Mouse (Mus musculus) MEL (cell line): ENCODE data around the gene Psenen. TPM values are rescaled to one million over a fixed set of nuclear protein-coding genes. Genes with fewer than 3 reads are reported as not detected.

Experiments used
- DNase-seq: peaks from one replicate; pipeline ENCODE4 v3.0.0; 2011; ENCODE audit warnings: low read depth, low spot score
- H3K27ac ChIP-seq: 2 replicates; pipeline ENCODE4 v1.5.1; 2012; ENCODE audit warnings: low read depth, mild to moderate bottlenecking, control low read depth, low read length, moderate library complexity; ENCODE audit not compliant: control insufficient read depth
- H3K27me3 ChIP-seq, 2 experiments: fragments of 150-350 bp in 1 of 2; sonication (generic) in 1 of 2; 2 replicates each; pipeline ENCODE4 v1.6.1; 2012; ENCODE audit warnings: low read length in 2 of 2, mild to moderate bottlenecking in 2 of 2, improper control_type of control experiment in 1 of 2, moderate library complexity in 1 of 2; ENCODE audit not compliant: insufficient read depth in 2 of 2, control insufficient read depth in 1 of 2
- H3K36me3 ChIP-seq, 2 experiments: 2 replicates each; pipeline ENCODE4 v1.6.1; 2012 to 2014; ENCODE audit warnings: low read length in 2 of 2, improper control_type of control experiment in 1 of 2, inconsistent platforms in 1 of 2, mild to moderate bottlenecking in 1 of 2; ENCODE audit not compliant: insufficient read depth in 2 of 2, control insufficient read depth in 1 of 2
- H3K4me1 ChIP-seq, 2 experiments: fragments of 150-350 bp in 1 of 2; sonication (generic) in 1 of 2; 2 replicates each; pipeline ENCODE4 v1.6.1; 2012; ENCODE audit warnings: low read length in 2 of 2, improper control_type of control experiment in 1 of 2, mild to moderate bottlenecking in 1 of 2; ENCODE audit not compliant: insufficient read depth in 2 of 2, control insufficient read depth in 1 of 2
- H3K4me3 ChIP-seq, 2 experiments: fragments of 150-350 bp in 1 of 2; sonication (generic) in 1 of 2; 2 replicates each; pipeline ENCODE4 v1.5.1; 2012; ENCODE audit warnings: low read depth in 2 of 2, low read length in 2 of 2, mild to moderate bottlenecking in 2 of 2, moderate library complexity in 2 of 2, control low read depth in 1 of 2, improper control_type of control experiment in 1 of 2; ENCODE audit not compliant: control insufficient read depth in 1 of 2, insufficient read depth in 1 of 2
- H3K79me2 ChIP-seq: 2 replicates; pipeline ENCODE4 v1.6.1; 2012; ENCODE audit warnings: mild to moderate bottlenecking, low read length, moderate library complexity; ENCODE audit not compliant: control insufficient read depth, poor library complexity, insufficient read depth
- H3K9ac ChIP-seq: 2 replicates; pipeline ENCODE4 v1.6.1; 2012; ENCODE audit warnings: low read depth, mild to moderate bottlenecking, control low read depth, low read length, moderate library complexity; ENCODE audit not compliant: control insufficient read depth, poor library complexity, severe bottlenecking
- H3K9me3 ChIP-seq: fragments of 150-350 bp; sonication (generic); replicated peaks from 2 replicates; pipeline ENCODE4 v1.6.1; 2012; ENCODE audit warnings: mild to moderate bottlenecking, low read length, improper control_type of control experiment, moderate library complexity; ENCODE audit not compliant: insufficient read depth
- BHLHE40 ChIP-seq: IDR thresholded peaks from 2 replicates; pipeline ENCODE4 v1.6.1; 2012; ENCODE audit warnings: low read depth, mild to moderate bottlenecking, inconsistent platforms, low read length, improper control_type of control experiment, borderline replicate concordance
- ELF1 ChIP-seq: IDR thresholded peaks from 2 replicates; pipeline ENCODE4 v1.6.1; 2014; ENCODE audit warnings: low read depth, mild to moderate bottlenecking, inconsistent platforms, low read length, improper control_type of control experiment, moderate library complexity
- GATA1 ChIP-seq: IDR thresholded peaks from 2 replicates; pipeline ENCODE4 v1.6.1; 2011; ENCODE audit warnings: low read depth, low read length, improper control_type of control experiment
- HCFC1 ChIP-seq: IDR thresholded peaks from 2 replicates; pipeline ENCODE4 v1.6.1; 2012; ENCODE audit warnings: low read depth, mild to moderate bottlenecking, inconsistent platforms, low read length, improper control_type of control experiment, moderate library complexity
- MAX ChIP-seq: IDR thresholded peaks from 2 replicates; pipeline ENCODE4 v1.6.1; 2011; ENCODE audit warnings: low read length, improper control_type of control experiment
- MXI1 ChIP-seq: IDR thresholded peaks from 2 replicates; pipeline ENCODE4 v1.6.1; 2011; ENCODE audit warnings: mild to moderate bottlenecking, low read depth, low read length, improper control_type of control experiment
- MYB ChIP-seq: IDR thresholded peaks from 2 replicates; pipeline ENCODE4 v1.6.1; 2011; ENCODE audit warnings: mild to moderate bottlenecking, low read depth, low read length, improper control_type of control experiment
- MYC ChIP-seq: IDR thresholded peaks from 2 replicates; pipeline ENCODE4 v1.6.1; 2011; ENCODE audit warnings: low read depth, mild to moderate bottlenecking, low read length, improper control_type of control experiment, moderate library complexity
- NELFE ChIP-seq: IDR thresholded peaks from 2 replicates; pipeline ENCODE4 v1.6.1; 2011; ENCODE audit warnings: low read depth, low read length, improper control_type of control experiment
- POLR2A ChIP-seq, 2 experiments: IDR thresholded peaks; 2 replicates each; pipeline ENCODE4 v1.6.1; 2011 to 2012; ENCODE audit warnings: low read length in 2 of 2, mild to moderate bottlenecking in 2 of 2, control low read depth in 1 of 2, improper control_type of control experiment in 1 of 2, low read depth in 1 of 2, moderate library complexity in 1 of 2; ENCODE audit not compliant: control insufficient read depth in 1 of 2, insufficient read depth in 1 of 2, poor library complexity in 1 of 2
- POLR2AphosphoS2 ChIP-seq: IDR thresholded peaks from 2 replicates; pipeline ENCODE4 v1.6.1; 2011; ENCODE audit warnings: low read length, improper control_type of control experiment
- POLR2AphosphoS5 ChIP-seq: IDR thresholded peaks from 2 replicates; pipeline ENCODE4 v1.6.1; 2012; ENCODE audit warnings: low read depth, borderline replicate concordance, mild to moderate bottlenecking, inconsistent platforms, low read length, moderate library complexity, mixed read lengths
- RAD21 ChIP-seq: IDR thresholded peaks from 2 replicates; pipeline ENCODE4 v1.6.1; 2011; ENCODE audit warnings: mild to moderate bottlenecking, low read depth, low read length, improper control_type of control experiment
- RCOR1 ChIP-seq: IDR thresholded peaks from 2 replicates; pipeline ENCODE4 v1.6.1; 2012; ENCODE audit warnings: low read depth, mild to moderate bottlenecking, inconsistent platforms, low read length, improper control_type of control experiment
- SIN3A ChIP-seq: IDR thresholded peaks from 2 replicates; pipeline ENCODE4 v1.6.1; 2012; ENCODE audit warnings: low read length, improper control_type of control experiment, inconsistent platforms
- TBP ChIP-seq: IDR thresholded peaks from 2 replicates; pipeline ENCODE4 v1.8.0; 2011; ENCODE audit warnings: low read depth, low read length, improper control_type of control experiment
- TCF12 ChIP-seq: IDR thresholded peaks from 2 replicates; pipeline ENCODE4 v1.6.1; 2014; ENCODE audit warnings: low read depth, mild to moderate bottlenecking, inconsistent platforms, low read length, improper control_type of control experiment, moderate library complexity
- UBTF ChIP-seq: IDR thresholded peaks from 2 replicates; pipeline ENCODE4 v1.6.1; 2012; ENCODE audit warnings: low read depth, mild to moderate bottlenecking, inconsistent platforms, low read length, improper control_type of control experiment, moderate library complexity, borderline replicate concordance; ENCODE audit not compliant: insufficient read depth
- ZNF384 ChIP-seq: IDR thresholded peaks from 2 replicates; pipeline ENCODE4 v1.6.1; 2012; ENCODE audit warnings: low read depth, mild to moderate bottlenecking, inconsistent platforms, low read length, improper control_type of control experiment
- polyA plus RNA-seq, 2 experiments: library from polyadenylated mRNA; stranded (reverse) in 1 of 2; unstranded in 1 of 2; fragments of >175 nt in 1 of 2; fragments of >200 nt in 1 of 2; gene quantifications; 2 replicates each; pipeline versions ENCODE4 v1.2.1 to v1.2.4; 2012; ENCODE audit warnings: low replicate concordance in 2 of 2, low read depth in 1 of 2; ENCODE audit not compliant: insufficient read length in 2 of 2, insufficient read depth in 1 of 2, missing spikeins in 1 of 2
- total RNA-seq: library from RNA; depleted of rRNA; stranded (reverse); fragments of 300-350 nt; gene quantifications from 2 replicates; pipeline ENCODE4 v1.2.3, GENCODE M21; 2012

The Psenen gene
- total and polyA plus RNA-seq, 3 experiments: 60.8 to 157 TPM; not detected in 1

GRCm38 (mm10) chr7:30588676-30589434 lies 25.4 kb upstream of the Psenen start, which contains the start of gene Kmt2b (continued):
- TF ChIP-seq MXI1: no peak; the same call in 1 of the 2 replicates
- no peak for TF ChIP-seq MYB
- no peak for TF ChIP-seq ZNF384
- no peak for TF ChIP-seq RCOR1
- 0 out of 2 replicates have a peak, but pooled peaks have one; percentile 31 for TF ChIP-seq BHLHE40
- TF ChIP-seq GATA1: no peak
- TF ChIP-seq MAX: peak; percentile 45; the same call in 1 of the 2 replicates
- no peak for TF ChIP-seq POLR2AphosphoS2
- no peak; the same call in none of the 2 replicates for TF ChIP-seq NELFE
- peak in 1 of 2 experiments; percentile 69; a peak in 2 of 4 replicates for TF ChIP-seq POLR2A (IDR thresholded peaks at IDR 0.05; ENCODE audit: control insufficient read depth in 1 of 2, insufficient read depth in 1 of 2, low read depth in 1 of 2, low read length in 2 of 2, poor library complexity in 1 of 2)
- TF ChIP-seq POLR2AphosphoS5: no peak

GRCm38 (mm10) chr7:30587842-30588667 lies 24.6 kb upstream of the Psenen start:
- TF ChIP-seq MAX (no peak), POLR2A (IDR thresholded peaks at IDR 0.05; ENCODE audit: control insufficient read depth in 1 of 2, insufficient read depth in 1 of 2, low read depth in 1 of 2, low read length in 2 of 2, poor library complexity in 1 of 2) (peak in 1 of 2 experiments; percentile 79; a peak in 2 of 4 replicates), TCF12 (no peak), POLR2AphosphoS2 (no peak), SIN3A (peak; percentile 61), HCFC1 (no peak), RCOR1 (no peak), MYC (no peak), TBP (no peak), UBTF (peak; percentile 83; the same call in 1 of the 2 replicates), RAD21 (no peak), ELF1 (no peak)
- TF ChIP-seq, all 39 proteins: peak for 3
- Histone ChIP-seq H3K27ac (peak overlapping the region; percentile 50), H3K4me3 (peak overlapping the region; percentile 83 to 99), H3K9ac (peak overlapping the region; percentile 93), H3K9me3 (no peaks in the 10 kb centered on the region), H3K36me3 (peaks cover 4 to 10% of the 10 kb centered on the region in 2 experiments; a peak in 2 of 4 replicates), H3K4me1 (peaks cover 4 to 25% of the 10 kb centered on the region in 2 experiments; a peak in 3 of 4 replicates), H3K27me3 (no peaks in the 10 kb centered on the region), H3K79me2 (peaks cover 36% of the 10 kb centered on the region)
- DNase-seq: peak; percentile 57
